Mouse (Mus musculus) right cerebral cortex, postnatal 25 days (tissue): ENCODE measurements at regions not wholly inside any gene's neighbourhood (a gene's known extent, or its start where the extent isn't known, plus 50 kb on each side); places are given as distances from the start of the nearest gene placed in this dataset.

Experiments
- DNase-seq: peaks from one replicate; pipeline ENCODE4 v3.0.0; 2022

DNA sequence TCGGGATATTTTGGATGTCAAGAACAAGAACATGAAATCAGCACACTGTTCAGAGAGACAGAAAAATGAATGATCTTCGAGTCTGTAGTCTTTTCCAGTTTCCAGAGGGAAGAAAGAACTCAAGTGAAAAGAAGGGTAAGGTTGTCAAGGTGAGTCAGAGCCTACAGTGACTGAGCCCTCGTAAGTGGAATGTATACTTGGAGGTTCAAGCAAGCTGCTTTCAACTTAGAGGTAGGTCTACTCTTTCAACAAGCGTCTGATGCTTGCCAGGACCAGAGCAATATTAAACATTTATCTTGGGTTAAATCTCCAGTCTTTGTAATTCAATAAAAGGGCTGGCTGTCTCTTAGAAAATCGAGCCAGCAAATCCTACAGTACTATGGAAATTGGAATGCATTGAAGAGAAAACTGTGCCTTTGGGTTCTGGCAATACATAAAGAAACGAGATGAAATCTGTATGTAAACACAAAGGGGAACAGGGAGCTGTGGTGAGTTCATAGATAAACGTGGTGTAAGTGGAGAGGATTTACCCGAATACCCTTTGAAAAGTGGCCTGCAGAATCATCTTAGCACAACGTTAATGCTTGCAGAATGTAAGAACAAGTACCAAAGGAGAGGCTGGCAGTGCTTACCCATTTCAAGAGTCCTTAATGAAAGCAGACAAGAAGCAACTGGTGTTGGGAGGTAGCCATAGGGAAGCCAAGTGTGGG, 82.2 kb upstream of the Dcn start:
- no peak for DNase-seq

- no peak for DNase-seq
Observed at GRCm38 (mm10) chr10:97397896-97398295, 81.5 kb upstream of the Dcn start.

- no peak for DNase-seq
Observed at GRCm38 (mm10) chr10:97402524-97402923, 76.9 kb upstream of the Dcn start.

DNA sequence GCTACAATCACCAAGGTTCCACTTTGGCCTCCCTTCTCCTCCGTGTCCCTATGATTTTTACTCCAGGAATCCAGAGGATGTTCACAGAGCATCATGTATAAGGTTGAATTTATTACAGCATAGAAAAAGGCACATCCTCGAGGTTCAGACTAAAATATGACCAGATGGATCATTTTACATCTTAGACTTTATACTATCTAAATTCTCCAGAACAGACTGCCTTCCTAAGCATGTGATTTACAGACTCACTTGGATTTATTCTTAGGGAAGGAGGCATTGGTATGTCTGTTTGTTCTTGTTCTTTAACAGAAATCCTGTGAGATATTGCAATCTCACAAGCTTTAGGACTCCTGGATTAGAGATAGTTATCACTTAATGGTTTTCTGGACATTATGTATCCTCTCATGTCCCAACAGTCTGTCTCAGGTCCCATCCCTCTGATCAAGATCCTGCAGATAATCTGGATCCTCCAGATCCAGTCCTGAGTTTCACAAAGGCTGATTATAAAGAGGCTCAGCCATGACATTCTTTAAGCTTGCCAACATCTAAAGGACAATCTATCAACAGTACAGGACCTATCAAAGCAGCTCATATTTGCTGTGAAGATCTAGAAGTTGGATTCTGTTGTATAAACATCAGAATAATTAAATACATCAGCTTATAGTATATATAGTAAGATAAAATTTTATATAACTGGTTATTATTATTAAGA, 75.2 kb upstream of the Dcn start:
- no peak for DNase-seq

GRCm38 (mm10) chr10:97409181-97409581, 70.2 kb upstream of the Dcn start:
- DNase-seq, result no peak

GRCm38 (mm10) chr10:97409909-97410308, 69.5 kb upstream of the Dcn start:
- DNase-seq, result no peak

DNA sequence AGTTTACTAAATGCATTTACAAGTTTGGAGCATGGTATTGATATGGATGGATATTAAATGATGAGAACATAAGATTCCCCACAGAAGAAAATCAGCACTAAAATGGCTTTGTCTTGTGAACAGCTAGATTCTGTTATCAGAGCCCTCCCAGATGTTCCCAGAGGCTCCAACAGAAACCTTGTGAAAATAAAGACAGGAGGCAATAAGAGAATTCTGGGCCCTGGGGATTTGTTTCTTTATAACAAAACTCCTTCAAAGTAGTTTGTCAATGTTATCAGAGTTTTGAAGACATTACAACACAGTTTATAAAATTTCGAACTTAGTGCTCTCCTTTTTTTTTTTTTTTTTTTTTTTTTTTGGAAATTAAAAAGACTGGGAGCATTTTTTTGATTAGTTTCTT, 56.8 kb upstream of the Dcn start:
- no peak for DNase-seq

DNA sequence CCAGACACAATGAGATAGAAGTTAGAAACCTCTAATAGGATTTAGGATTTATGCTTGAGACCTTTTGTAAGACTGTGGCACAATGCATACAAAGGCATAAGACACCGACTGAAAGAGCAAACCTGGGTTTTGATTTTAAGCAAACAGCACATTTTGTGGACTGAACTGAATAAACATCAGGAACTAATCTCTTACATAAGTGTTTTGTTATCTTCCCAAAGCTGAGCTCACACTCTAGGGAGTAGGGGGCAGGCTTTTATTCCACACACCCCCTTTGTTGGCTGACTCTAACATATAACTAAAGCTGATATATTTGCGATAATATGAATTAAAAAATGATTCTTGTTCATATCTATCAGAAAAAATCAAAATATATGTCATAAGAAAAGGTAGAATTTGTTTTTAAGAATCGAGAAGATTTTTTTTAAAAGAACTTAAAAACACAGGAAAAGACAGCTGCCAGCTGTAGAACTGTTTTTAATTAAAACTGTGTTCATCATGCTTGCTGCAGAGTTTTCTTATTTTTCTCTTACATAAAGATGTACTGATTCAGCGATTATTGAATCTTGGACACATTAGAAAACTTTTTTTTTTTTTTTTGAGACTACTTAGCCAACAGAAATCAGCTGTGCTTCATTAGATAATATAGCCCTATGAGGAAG, 56.2 kb upstream of the Dcn start:
- DNase-seq, result no peak
